Mouse (Mus musculus) mouse embryonic stem cell (cell line): ENCODE results near the gene Gm13941.

Experiments used
- in situ Hi-C, 2 experiments: fragments of 300-500 bp; cut with MboI; formaldehyde crosslinking; loops; 1 replicate in 1 of 2; 3 replicates in 1 of 2; pipeline ENCODE4 v1.14.3; 2019 to 2020; ENCODE audit warnings: low sequenced_read_pairs in 2 of 2, low pct_unique_long_range_greater_than_20kb in 1 of 2, mixed read lengths in 1 of 2; ENCODE audit not compliant: unreplicated experiment in 1 of 2

Gene Gm13941

GRCm38 (mm10) chr2:111105882-111106281, at the start of gene Gm13941:
TSS of gene Gm13941 (minus strand) at chr2:111105982.
- in situ Hi-C loops, result no loop called here

GRCm38 (mm10) chr2:111152836-111153235, 47.1 kb upstream of the Gm13941 start, which contains the start of gene Gm15130:
TSS of gene Gm15130 (minus strand) at chr2:111152936.
- in situ Hi-C loops, result no loop called here

GRCm38 (mm10) chr2:111135739-111136138, 30.0 kb upstream of the Gm13941 start:
- in situ Hi-C loops, result no loop called here

GRCm38 (mm10) chr2:111058586-111059261, 47.1 kb downstream of the Gm13941 start:
- in situ Hi-C loops, result no loop called here
